Mouse (Mus musculus): ENCODE results near the gene Nrxn2. TPM values are rescaled to one million over a fixed set of nuclear protein-coding genes. Genes with fewer than 3 reads are reported as not detected.

The Nrxn2 gene
- total and polyA plus RNA-seq, 3 experiments = 0.03 to 0.16 TPM; not detected in 1

DNA sequence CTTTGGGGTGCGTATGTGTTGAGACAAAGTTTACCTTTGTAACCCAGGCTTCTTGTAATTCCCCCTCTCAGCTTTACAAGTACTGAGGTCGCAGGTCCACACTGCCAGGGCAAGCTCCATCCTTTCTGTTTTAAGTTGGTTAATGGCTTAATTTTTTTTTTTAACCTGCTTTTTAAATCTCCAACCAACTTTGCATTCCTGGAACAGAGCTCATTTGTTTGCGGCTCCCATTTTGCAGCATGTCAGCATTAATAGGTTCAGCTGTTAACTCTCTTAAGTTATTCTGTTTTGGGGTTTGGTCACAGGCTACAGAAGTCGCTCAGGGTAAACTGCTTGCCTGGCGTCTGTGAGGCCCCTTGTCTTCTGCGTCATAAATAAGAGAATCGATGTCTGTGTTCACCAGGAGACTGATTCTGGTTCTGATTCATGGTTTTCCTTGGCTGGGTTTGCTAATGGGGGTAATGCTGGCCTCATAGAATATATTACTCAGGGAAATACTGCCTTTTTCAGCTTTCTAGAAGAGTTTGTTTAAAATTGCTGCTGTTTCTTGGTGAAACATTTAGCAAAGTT is 141.8 kb downstream of the Nrxn2 start:
- DNase-seq (ENCODE audit: low spot score) (no peak), ATAC-seq (ENCODE audit: extremely low read depth, insufficient number of reproducible peaks, low FRiP score, poor library complexity, severe bottlenecking) (no peak)
- H3K9me3 ChIP-seq (replicated peaks) = no peaks in the 10 kb centered on the region
- no peak for TF ChIP-seq GATA2 (IDR thresholded peaks at IDR 0.05; ENCODE audit: borderline replicate concordance, low read depth, low read length)
- TF ChIP-seq CTCF (IDR thresholded peaks at IDR 0.05; ENCODE audit: low read depth, low read length) = no peak
- TF ChIP-seq TAL1 (conservative IDR thresholded peaks at IDR 0.05; ENCODE audit: low read depth, low read length) = no peak
- TF ChIP-seq GATA1 (IDR thresholded peaks at IDR 0.05; ENCODE audit: borderline replicate concordance, low read length) = no peak
- no peak for TF ChIP-seq POLR2AphosphoS5 (IDR thresholded peaks at IDR 0.05; ENCODE audit: insufficient replicate concordance, low read depth, low read length)
- no peaks in the 10 kb centered on the region for H3K4me1 ChIP-seq (ENCODE audit: insufficient read depth, low read depth, low read length)
- H3K4me3 ChIP-seq (ENCODE audit: low read depth, low read length) = no peak overlapping the region
- H3K27me3 ChIP-seq (ENCODE audit: insufficient read depth, low read length) = no peaks in the 10 kb centered on the region
- no peaks in the 10 kb centered on the region for H3K36me3 ChIP-seq (replicated peaks)

DNA sequence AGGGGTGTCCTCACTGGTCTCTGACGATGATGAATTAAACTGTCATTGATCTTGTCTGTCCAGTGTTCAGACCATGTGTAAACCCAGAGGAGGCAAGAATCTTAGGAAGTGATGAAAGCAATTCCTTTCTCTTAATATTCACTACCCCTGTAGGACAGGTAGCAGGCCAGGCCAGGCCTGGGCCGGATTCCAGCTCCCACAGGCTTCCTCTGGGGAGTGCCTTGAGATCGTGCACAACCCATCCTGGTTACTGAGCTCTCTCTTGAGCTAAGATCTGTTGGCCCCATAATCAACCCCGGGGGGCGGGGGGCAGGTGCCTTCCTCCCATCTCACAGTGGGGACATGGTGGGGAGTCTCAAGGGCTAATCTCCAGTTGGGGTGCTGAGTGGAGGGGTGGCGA is 146.6 kb downstream of the Nrxn2 start:
- H3K9me3 ChIP-seq (replicated peaks) = no peaks in the 10 kb centered on the region
- ATAC-seq (ENCODE audit: extremely low read depth, insufficient number of reproducible peaks, low FRiP score, poor library complexity, severe bottlenecking) (no peak), DNase-seq (ENCODE audit: low spot score) (no peak)
- no peaks in the 10 kb centered on the region for H3K4me1 ChIP-seq (ENCODE audit: insufficient read depth, low read depth, low read length)
- TF ChIP-seq POLR2AphosphoS5 (IDR thresholded peaks at IDR 0.05; ENCODE audit: insufficient replicate concordance, low read depth, low read length) (no peak), CTCF (IDR thresholded peaks at IDR 0.05; ENCODE audit: low read depth, low read length) (no peak), GATA2 (IDR thresholded peaks at IDR 0.05; ENCODE audit: borderline replicate concordance, low read depth, low read length) (no peak), TAL1 (conservative IDR thresholded peaks at IDR 0.05; ENCODE audit: low read depth, low read length) (no peak), GATA1 (IDR thresholded peaks at IDR 0.05; ENCODE audit: borderline replicate concordance, low read length) (no peak)
- H3K36me3 ChIP-seq (replicated peaks) = no peaks in the 10 kb centered on the region
- H3K27me3 ChIP-seq (ENCODE audit: insufficient read depth, low read length) = 0 out of 2 replicates have a peak, but pooled peaks cover 2% of the 10 kb centered on the region
- no peak overlapping the region for H3K4me3 ChIP-seq (ENCODE audit: low read depth, low read length)

DNA sequence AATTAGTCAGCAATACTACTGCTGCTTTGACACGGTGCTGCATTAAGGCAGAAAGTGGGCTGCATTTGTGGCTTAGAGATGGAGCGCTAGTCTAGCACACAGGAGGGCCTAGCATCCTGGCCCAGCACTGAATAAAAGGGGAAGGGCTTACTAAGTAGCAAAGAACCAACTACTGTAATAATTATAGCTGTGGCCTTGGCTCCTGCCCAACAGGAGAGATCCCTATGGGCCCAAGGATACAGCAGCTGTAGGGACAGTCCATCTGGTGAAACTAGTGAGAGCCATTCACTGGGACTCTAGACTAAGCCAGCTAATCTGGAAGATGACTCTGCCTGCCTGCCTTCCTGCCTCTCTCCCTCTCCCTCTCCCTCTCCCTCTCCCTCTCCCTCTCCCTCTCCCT is 147.9 kb downstream of the Nrxn2 start:
- ATAC-seq (ENCODE audit: extremely low read depth, insufficient number of reproducible peaks, low FRiP score, poor library complexity, severe bottlenecking) (no peak), DNase-seq (ENCODE audit: low spot score) (no peak)
- Histone ChIP-seq H3K9me3 (replicated peaks) (no peaks in the 10 kb centered on the region), H3K36me3 (replicated peaks) (no peaks in the 10 kb centered on the region), H3K4me1 (ENCODE audit: insufficient read depth, low read depth, low read length) (no peaks in the 10 kb centered on the region), H3K4me3 (ENCODE audit: low read depth, low read length) (no peak overlapping the region), H3K27me3 (ENCODE audit: insufficient read depth, low read length) (0 out of 2 replicates have a peak, but pooled peaks cover 2% of the 10 kb centered on the region)
- no peak for TF ChIP-seq TAL1 (conservative IDR thresholded peaks at IDR 0.05; ENCODE audit: low read depth, low read length)
- no peak for TF ChIP-seq CTCF (IDR thresholded peaks at IDR 0.05; ENCODE audit: low read depth, low read length)
- no peak for TF ChIP-seq GATA2 (IDR thresholded peaks at IDR 0.05; ENCODE audit: borderline replicate concordance, low read depth, low read length)
- TF ChIP-seq GATA1 (IDR thresholded peaks at IDR 0.05; ENCODE audit: borderline replicate concordance, low read length) = no peak
- TF ChIP-seq POLR2AphosphoS5 (IDR thresholded peaks at IDR 0.05; ENCODE audit: insufficient replicate concordance, low read depth, low read length) = no peak

DNA sequence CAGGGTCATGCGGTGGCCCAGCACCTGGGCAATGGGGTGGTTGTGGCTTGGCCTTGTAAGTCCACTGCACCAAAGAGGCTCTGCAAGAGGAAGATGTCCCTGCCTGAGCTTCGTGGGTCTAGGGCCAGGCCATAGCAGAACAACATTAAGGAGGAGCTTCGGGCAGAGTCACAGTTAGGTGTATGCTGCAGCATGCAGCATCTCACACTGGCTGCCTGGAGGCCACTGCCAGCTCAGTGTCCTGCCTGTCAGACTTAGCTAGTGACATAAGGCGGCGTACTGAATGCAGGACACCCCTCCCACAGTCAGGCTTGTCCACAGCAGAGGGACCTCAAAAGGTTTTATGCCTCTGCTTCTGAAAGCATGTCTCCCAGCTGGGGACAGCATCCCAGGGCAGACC is 150.5 kb downstream of the Nrxn2 start:
- Histone ChIP-seq H3K9me3 (replicated peaks) (no peaks in the 10 kb centered on the region), H3K4me1 (ENCODE audit: insufficient read depth, low read depth, low read length) (no peaks in the 10 kb centered on the region), H3K4me3 (ENCODE audit: low read depth, low read length) (no peak overlapping the region), H3K36me3 (replicated peaks) (no peaks in the 10 kb centered on the region), H3K27me3 (ENCODE audit: insufficient read depth, low read length) (peaks cover 10% of the 10 kb centered on the region; the same call in 1 of the 2 replicates)
- ATAC-seq (ENCODE audit: extremely low read depth, insufficient number of reproducible peaks, low FRiP score, poor library complexity, severe bottlenecking) = no peak
- no peak for TF ChIP-seq GATA1 (IDR thresholded peaks at IDR 0.05; ENCODE audit: borderline replicate concordance, low read length)
- no peak for TF ChIP-seq CTCF (IDR thresholded peaks at IDR 0.05; ENCODE audit: low read depth, low read length)
- no peak for TF ChIP-seq POLR2AphosphoS5 (IDR thresholded peaks at IDR 0.05; ENCODE audit: insufficient replicate concordance, low read depth, low read length)
- no peak for TF ChIP-seq GATA2 (IDR thresholded peaks at IDR 0.05; ENCODE audit: borderline replicate concordance, low read depth, low read length)
- no peak for TF ChIP-seq TAL1 (conservative IDR thresholded peaks at IDR 0.05; ENCODE audit: low read depth, low read length)
- no peak for DNase-seq (ENCODE audit: low spot score)

DNA sequence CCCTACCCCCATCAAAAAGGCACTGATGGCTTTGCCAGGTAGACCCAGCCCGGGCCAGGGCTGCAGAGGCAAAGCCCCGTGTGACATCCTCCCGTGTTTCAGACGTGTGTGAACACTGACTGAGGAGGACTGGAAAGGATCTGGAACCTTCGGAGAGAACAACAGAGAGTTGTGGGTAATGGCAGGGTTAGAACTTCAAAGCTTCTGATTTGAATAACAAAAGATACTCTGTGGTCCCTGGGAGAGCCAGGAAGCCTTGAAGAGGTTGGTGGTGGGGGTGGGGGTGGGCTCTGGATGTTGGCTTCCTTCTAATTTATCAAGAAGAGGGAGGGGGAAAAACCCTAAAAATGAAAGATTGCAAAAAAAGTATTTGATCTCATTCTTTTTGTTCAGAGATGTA is 151.0 kb downstream of the Nrxn2 start:
- ATAC-seq (ENCODE audit: extremely low read depth, insufficient number of reproducible peaks, low FRiP score, poor library complexity, severe bottlenecking) = no peak
- Histone ChIP-seq H3K4me1 (ENCODE audit: insufficient read depth, low read depth, low read length) (no peaks in the 10 kb centered on the region), H3K4me3 (ENCODE audit: low read depth, low read length) (no peak overlapping the region), H3K27me3 (ENCODE audit: insufficient read depth, low read length) (peaks cover 11% of the 10 kb centered on the region), H3K9me3 (replicated peaks) (no peaks in the 10 kb centered on the region), H3K36me3 (replicated peaks) (no peaks in the 10 kb centered on the region)
- DNase-seq (ENCODE audit: low spot score) = no peak
- TF ChIP-seq GATA1 (IDR thresholded peaks at IDR 0.05; ENCODE audit: borderline replicate concordance, low read length) (no peak), GATA2 (IDR thresholded peaks at IDR 0.05; ENCODE audit: borderline replicate concordance, low read depth, low read length) (no peak), CTCF (IDR thresholded peaks at IDR 0.05; ENCODE audit: low read depth, low read length) (no peak), POLR2AphosphoS5 (IDR thresholded peaks at IDR 0.05; ENCODE audit: insufficient replicate concordance, low read depth, low read length) (no peak), TAL1 (conservative IDR thresholded peaks at IDR 0.05; ENCODE audit: low read depth, low read length) (no peak)

DNA sequence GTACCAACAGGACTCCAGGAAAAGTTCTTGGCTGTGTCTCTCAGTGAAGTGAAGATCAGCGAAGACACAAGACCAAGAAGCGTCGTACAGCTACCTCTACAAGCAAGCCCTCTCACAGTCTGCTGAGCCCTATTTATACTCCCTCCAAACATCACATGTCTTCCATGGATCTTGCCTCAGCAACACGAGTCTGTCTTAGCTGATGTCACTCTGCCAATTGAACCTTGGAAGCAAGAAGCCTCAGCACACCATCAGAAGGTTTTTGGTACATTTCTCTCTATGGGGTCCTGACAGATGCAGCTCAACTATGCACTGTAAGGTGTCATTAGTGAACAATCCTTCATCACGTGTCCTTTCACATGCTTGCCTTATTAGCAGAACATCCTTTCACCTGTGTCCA is 152.9 kb downstream of the Nrxn2 start:
- H3K27me3 ChIP-seq (ENCODE audit: insufficient read depth, low read length) = peaks cover 13% of the 10 kb centered on the region

More for the DNA sequence above, 152.9 kb downstream of the Nrxn2 start:
- Histone ChIP-seq H3K9me3 (replicated peaks) (no peaks in the 10 kb centered on the region), H3K36me3 (replicated peaks) (no peaks in the 10 kb centered on the region), H3K4me1 (ENCODE audit: insufficient read depth, low read depth, low read length) (no peaks in the 10 kb centered on the region), H3K4me3 (ENCODE audit: low read depth, low read length) (no peak overlapping the region)
- DNase-seq (ENCODE audit: low spot score) = no peak
- no peak for ATAC-seq (ENCODE audit: extremely low read depth, insufficient number of reproducible peaks, low FRiP score, poor library complexity, severe bottlenecking)
- no peak for TF ChIP-seq GATA1 (IDR thresholded peaks at IDR 0.05; ENCODE audit: borderline replicate concordance, low read length)
- TF ChIP-seq POLR2AphosphoS5 (IDR thresholded peaks at IDR 0.05; ENCODE audit: insufficient replicate concordance, low read depth, low read length) = no peak
- TF ChIP-seq GATA2 (IDR thresholded peaks at IDR 0.05; ENCODE audit: borderline replicate concordance, low read depth, low read length) = no peak
- TF ChIP-seq CTCF (IDR thresholded peaks at IDR 0.05; ENCODE audit: low read depth, low read length) = no peak
- no peak for TF ChIP-seq TAL1 (conservative IDR thresholded peaks at IDR 0.05; ENCODE audit: low read depth, low read length)

All from G1E (cell line).